Mouse (Mus musculus): ENCODE data around the gene Zbed6.
A peak's percentile ranks its signal among the peaks of the same experiment; 100 is the strongest.
"Not testable (repeated sequence)": the region's sequence is repeated elsewhere in the genome, so short reads cannot be mapped to it uniquely, and the experiment has no call there.

Gene Zbed6

GRCm38 (mm10) chr1:133660466-133661202 lies at the start of gene Zbed6:
Zbed6 (minus strand) TSS chr1:133660885.
- peak; percentile 54 for DNase-seq (ENCODE audit: low read depth, low spot score)

DNA sequence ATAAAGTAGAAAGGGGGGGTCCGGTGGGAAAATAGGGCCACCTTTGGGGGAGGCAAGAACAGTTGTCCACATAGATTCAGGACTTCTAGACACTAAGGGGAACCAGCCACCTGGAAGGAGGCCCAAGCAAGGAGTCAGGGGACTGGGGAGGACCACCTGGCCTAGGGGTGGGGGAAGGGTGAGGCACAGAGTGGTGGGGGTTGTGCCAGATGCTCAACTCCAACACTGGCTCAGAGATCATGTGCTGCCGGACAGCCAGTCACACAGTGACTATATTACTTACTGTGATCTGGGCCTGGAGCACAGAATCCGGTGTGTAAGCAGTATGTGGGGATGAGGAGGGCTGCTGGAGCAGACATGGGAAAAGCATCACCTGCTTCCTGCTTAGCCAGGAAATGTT lies 48.6 kb upstream of the Zbed6 start:
- DNase-seq (ENCODE audit: low read depth, low spot score), result no peak

- peak; percentile 58 for DNase-seq (ENCODE audit: low read depth, low spot score)
Observed at GRCm38 (mm10) chr1:133701824-133702223, 41.1 kb upstream of the Zbed6 start.

DNA sequence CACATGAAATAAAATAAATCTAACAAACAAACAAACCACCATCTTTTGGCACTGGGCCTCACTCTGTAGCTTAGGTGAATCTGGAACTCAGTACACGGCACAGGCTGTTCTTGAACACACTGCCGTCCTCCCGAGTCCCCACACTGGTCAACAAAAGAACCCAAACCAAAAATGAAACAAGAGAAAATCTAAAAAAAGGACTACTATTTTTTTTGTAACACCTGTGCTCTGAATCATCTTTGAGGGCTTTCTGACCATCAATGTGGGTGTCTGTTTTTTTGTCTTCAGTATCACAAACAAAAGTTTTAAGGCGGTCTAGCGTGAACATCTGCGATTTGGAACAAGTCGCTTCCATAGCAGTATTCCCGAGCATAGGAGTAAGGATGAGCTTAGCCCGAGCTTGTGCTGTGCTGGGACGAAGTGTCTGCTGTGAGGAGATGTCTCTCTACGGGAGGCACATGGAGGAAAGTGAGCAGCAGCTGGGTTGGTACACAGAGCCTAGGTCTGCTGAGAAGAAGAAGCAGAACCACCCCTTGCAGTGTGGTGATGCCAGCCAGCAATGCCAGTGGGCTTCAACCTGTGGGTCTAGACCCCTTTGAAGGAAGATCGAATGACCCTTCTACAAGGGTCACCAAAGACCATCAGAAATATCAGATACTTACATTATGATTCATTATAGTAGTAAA lies 37.4 kb upstream of the Zbed6 start:
- DNase-seq (ENCODE audit: low read depth, low spot score), result peak; percentile 88

GRCm38 (mm10) chr1:133695901-133696300 lies 35.2 kb upstream of the Zbed6 start:
- DNase-seq (ENCODE audit: low read depth, low spot score), result no peak

GRCm38 (mm10) chr1:133694876-133695275 lies 34.2 kb upstream of the Zbed6 start:
- DNase-seq (ENCODE audit: low read depth, low spot score), result peak; percentile 86

- no peak for DNase-seq (ENCODE audit: low read depth, low spot score)
Observed at GRCm38 (mm10) chr1:133694301-133694700, 33.6 kb upstream of the Zbed6 start.

- peak; percentile 19 for DNase-seq (ENCODE audit: low read depth, low spot score)
Observed at GRCm38 (mm10) chr1:133693536-133694114, 32.9 kb upstream of the Zbed6 start.

GRCm38 (mm10) chr1:133692195-133692594 lies 31.5 kb upstream of the Zbed6 start:
- DNase-seq (ENCODE audit: low read depth, low spot score), result no peak

- no peak for DNase-seq (ENCODE audit: low read depth, low spot score)
Observed at GRCm38 (mm10) chr1:133691046-133691445, 30.4 kb upstream of the Zbed6 start.

- DNase-seq (ENCODE audit: low read depth, low spot score), result peak; percentile 63
Observed at GRCm38 (mm10) chr1:133689897-133690296, 29.2 kb upstream of the Zbed6 start, which contains the start of gene Lax1. Lax1 (minus strand) TSS chr1:133690108.

- DNase-seq (ENCODE audit: low read depth, low spot score), result no peak
Observed at GRCm38 (mm10) chr1:133688301-133688700, 27.6 kb upstream of the Zbed6 start.

- DNase-seq (ENCODE audit: low read depth, low spot score), result no peak
Observed at GRCm38 (mm10) chr1:133685749-133686519, 25.2 kb upstream of the Zbed6 start.

DNA sequence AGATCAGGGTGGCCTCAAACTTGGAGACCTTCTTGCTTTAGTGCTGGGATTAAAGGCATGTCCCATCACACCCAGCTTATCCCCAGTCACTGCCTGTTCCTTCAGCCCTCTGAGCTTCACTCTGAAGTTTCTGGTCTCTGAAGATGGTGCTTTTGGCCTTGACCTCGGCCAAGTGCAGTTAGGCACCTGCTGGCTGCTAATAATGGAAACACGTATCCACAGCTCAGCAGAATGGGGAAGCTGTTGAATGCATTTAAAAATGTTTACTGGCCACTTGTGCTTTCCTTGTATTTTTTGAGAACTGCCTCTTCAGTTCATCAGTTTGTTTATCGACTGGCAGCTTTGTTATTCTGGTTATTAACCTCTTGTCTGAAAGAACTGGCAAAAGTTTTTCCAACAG lies 11.1 kb upstream of the Zbed6 start:
- DNase-seq (ENCODE audit: low read depth, low spot score), result peak; percentile 73

DNA sequence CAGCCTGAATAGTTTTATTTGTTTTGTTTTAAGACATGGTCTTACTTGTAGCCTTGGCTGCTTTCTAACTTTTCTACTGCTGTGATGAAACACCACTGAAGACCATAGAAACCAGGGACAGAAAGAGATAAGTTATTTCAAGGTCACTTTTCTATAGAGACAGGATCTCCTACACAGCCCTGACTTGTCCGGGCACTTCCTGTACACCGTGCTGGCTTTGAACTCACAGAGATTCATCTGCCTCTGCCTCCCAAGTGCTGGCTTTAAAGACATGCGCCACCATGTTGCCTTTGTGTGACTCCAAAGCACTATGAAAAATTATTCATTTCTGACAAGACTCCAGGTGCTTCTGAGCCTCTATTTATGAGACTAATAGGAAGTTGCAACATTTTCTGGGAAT lies 10.6 kb upstream of the Zbed6 start:
- DNase-seq (ENCODE audit: low read depth, low spot score), result peak; percentile 31

- DNase-seq (ENCODE audit: low read depth, low spot score), result no peak
Observed at GRCm38 (mm10) chr1:133670776-133671175, 10.1 kb upstream of the Zbed6 start.

DNA sequence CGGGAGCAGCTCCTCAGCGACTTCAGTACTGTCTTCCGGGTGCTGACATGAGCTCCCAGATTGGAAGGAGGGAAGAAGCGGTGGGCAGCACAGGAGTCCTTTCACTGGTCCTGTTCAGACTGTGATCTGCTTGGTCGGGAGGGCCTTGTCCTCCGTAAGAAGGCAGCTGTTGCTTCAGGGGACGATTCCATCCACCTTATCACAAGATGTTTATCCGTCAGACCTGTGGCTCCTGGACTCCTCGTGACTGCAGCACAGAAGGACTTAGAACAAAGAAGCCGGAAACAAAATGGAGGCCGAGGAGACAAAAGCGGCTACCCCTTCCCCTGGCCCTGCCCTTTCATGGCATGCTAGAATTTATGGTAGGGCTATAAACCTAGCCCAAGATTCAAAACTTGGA lies 9.5 kb upstream of the Zbed6 start:
- DNase-seq (ENCODE audit: low read depth, low spot score), result no peak

GRCm38 (mm10) chr1:133668618-133669017 lies 7.9 kb upstream of the Zbed6 start:
- no peak for DNase-seq (ENCODE audit: low read depth, low spot score)

- no peak for DNase-seq (ENCODE audit: low read depth, low spot score)
Observed at GRCm38 (mm10) chr1:133667721-133668120, 7.0 kb upstream of the Zbed6 start.

- not testable (repeated sequence) for DNase-seq (ENCODE audit: low read depth, low spot score)
Observed at GRCm38 (mm10) chr1:133665713-133666112, 5.0 kb upstream of the Zbed6 start.

- no peak for DNase-seq (ENCODE audit: low read depth, low spot score)
Observed at GRCm38 (mm10) chr1:133664203-133664970, 3.7 kb upstream of the Zbed6 start.
